Mouse (Mus musculus) central nervous system, embryonic 14 days (tissue): ENCODE results near the gene Clstn1. TPM values are rescaled to one million over a fixed set of nuclear protein-coding genes. Genes with fewer than 3 reads are reported as not detected.

ENCODE experiments used
- polyA plus RNA-seq: library from polyadenylated mRNA; depleted of rRNA; stranded (reverse); fragments of >200 nt; gene quantifications from 2 replicates; pipeline ENCODE4 v1.2.3, GENCODE M21; 2012; rRNA removed

Clstn1 gene
- polyA plus RNA-seq, result 90.7 and 108 TPM in 2 replicates

GRCm38 (mm10) chr4:149586044-149586782 lies at the start of gene Clstn1:
TSS of gene Clstn1 (plus strand) at chr4:149586468.

Other genes with a start within 250 kb of the Clstn1 start
- gene Ube4b, start 159.7 kb upstream of the Clstn1 start, polyA plus RNA-seq, result 86.7 and 98.8 TPM in 2 replicates
- gene Rbp7, start 131.5 kb upstream of the Clstn1 start, polyA plus RNA-seq, result 0.14 and 0.19 TPM in 2 replicates
- gene Tmem274, start 109.1 kb upstream of the Clstn1 start, polyA plus RNA-seq, result not detected in 2 replicates
- gene Nmnat1, start 101.3 kb upstream of the Clstn1 start, polyA plus RNA-seq, result 8.5 and 9.8 TPM in 2 replicates
- 32.6 and 34.3 TPM in 2 replicates for gene Lzic, start 101.2 kb upstream of the Clstn1 start, polyA plus RNA-seq
- gene Ctnnbip1, start 68.2 kb upstream of the Clstn1 start, polyA plus RNA-seq, result 49.6 and 54.3 TPM in 2 replicates
- 18.1 and 18.6 TPM in 2 replicates for gene Pik3cd, start 116.1 kb downstream of the Clstn1 start, polyA plus RNA-seq
- 61.1 and 63.6 TPM in 2 replicates for gene Tmem201, start 151.6 kb downstream of the Clstn1 start, polyA plus RNA-seq
- gene Slc25a33, start 187.8 kb downstream of the Clstn1 start, polyA plus RNA-seq, result 13.6 and 14.2 TPM in 2 replicates